Mouse (Mus musculus): ENCODE results near the gene Ccdc33. TPM values are rescaled to one million over a fixed set of nuclear protein-coding genes. Genes with fewer than 3 reads are reported as not detected.

The Ccdc33 gene
- total and polyA plus RNA-seq, 2 experiments from 2014 or later = 0.27 to 1.4 TPM

DNA sequence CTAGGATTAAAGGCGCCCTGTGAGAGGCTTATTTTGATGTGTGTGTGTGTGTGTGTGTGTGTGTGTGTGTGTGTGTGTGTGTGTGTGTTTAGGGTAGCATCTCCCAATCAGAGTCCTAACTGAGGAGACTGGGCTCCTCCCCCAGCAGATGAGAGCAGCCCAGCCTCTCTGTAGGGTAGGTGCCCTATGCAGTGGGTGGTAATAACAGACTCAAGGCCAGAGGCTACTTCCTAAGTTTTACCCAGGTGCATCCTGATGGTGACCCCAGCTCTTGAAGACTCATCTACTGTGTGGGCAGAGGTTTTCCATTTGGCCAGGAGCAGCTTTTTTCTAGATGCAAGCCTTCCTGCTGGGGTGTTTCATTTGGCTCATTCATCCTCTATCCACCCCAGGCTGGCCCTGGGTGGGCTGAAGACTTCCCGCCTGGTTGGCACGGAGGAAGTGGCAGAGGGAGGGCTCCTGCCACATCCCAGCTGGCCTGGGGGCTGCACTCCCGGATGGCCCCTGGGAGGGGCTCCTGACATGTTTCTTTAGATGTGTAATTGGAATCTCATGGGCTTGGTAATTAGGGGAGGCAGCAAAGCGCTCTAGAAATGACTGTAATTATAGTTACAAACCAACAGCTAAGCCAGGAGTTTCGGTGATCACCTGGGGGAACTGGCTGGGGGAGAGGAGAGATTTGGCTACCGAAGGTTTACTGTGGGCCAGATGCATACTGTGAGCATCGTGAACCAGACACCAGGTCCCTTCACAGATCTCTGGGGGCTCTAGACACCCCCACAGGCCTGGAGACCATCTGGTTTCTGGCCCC, 125.6 kb downstream of the Ccdc33 start:
- no peaks in the 10 kb centered on the region for H3K36me3 ChIP-seq (ENCODE audit: insufficient read depth, low read length)
- H3K9ac ChIP-seq (replicated peaks; ENCODE audit: low read length, poor library complexity, severe bottlenecking) = no peak overlapping the region
- H3K27me3 ChIP-seq (ENCODE audit: insufficient read depth, low read length) = no peaks in the 10 kb centered on the region
- ATAC-seq (ENCODE audit: low FRiP score) = no peak
- no peaks in the 10 kb centered on the region for H3K4me1 ChIP-seq (ENCODE audit: insufficient read depth, low read length)
- no peak overlapping the region for H3K4me3 ChIP-seq (ENCODE audit: low read depth, low read length)
- no peak overlapping the region for H3K27ac ChIP-seq (ENCODE audit: low read depth, low read length)
- TF ChIP-seq CTCF (IDR thresholded peaks at IDR 0.05) = no peak
- peak; percentile 48 for DNase-seq (ENCODE audit: low spot score)
- 48% methylated on average over 8 of the region's 8 CpGs for WGBS
- H3K9me3 ChIP-seq (ENCODE audit: low read length) = no peaks in the 10 kb centered on the region
- H3K4me2 ChIP-seq (ENCODE audit: low read depth, low read length, poor library complexity, severe bottlenecking) = no peak overlapping the region

DNA sequence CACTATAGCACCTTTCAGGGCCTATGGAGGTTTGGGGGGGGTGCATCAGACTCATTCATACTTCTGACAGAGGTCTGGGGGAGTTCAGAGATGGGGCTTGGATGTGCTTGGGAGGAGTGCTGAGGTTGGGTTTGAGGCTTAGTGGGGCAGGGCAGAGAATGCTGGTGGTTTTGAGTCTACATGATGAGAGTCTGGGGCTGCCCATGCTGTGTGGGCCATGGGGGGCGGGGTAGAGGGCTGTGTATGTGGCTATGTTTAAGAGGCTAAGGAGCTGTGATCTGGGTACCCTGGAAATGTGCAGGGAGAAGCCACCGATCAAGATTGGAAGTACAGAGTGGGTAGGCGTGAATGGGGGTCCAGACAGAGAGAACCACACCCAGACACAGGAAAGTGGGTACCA, 126.6 kb downstream of the Ccdc33 start:
- no peaks in the 10 kb centered on the region for H3K9me3 ChIP-seq (ENCODE audit: low read length)
- DNase-seq (ENCODE audit: low spot score) (no peak), ATAC-seq (ENCODE audit: low FRiP score) (no peak)
- WGBS = 92% methylated on average over 3 of the region's 3 CpGs
- no peak for TF ChIP-seq CTCF (IDR thresholded peaks at IDR 0.05)
- H3K27ac ChIP-seq (ENCODE audit: low read depth, low read length) = no peak overlapping the region
- no peak overlapping the region for H3K4me2 ChIP-seq (ENCODE audit: low read depth, low read length, poor library complexity, severe bottlenecking)
- H3K4me1 ChIP-seq (ENCODE audit: insufficient read depth, low read length) = no peaks in the 10 kb centered on the region
- no peaks in the 10 kb centered on the region for H3K36me3 ChIP-seq (ENCODE audit: insufficient read depth, low read length)
- no peak overlapping the region for H3K4me3 ChIP-seq (ENCODE audit: low read depth, low read length)
- H3K9ac ChIP-seq (replicated peaks; ENCODE audit: low read length, poor library complexity, severe bottlenecking) = no peak overlapping the region
- H3K27me3 ChIP-seq (ENCODE audit: insufficient read depth, low read length) = no peaks in the 10 kb centered on the region

- ATAC-seq (ENCODE audit: low FRiP score) (no peak), DNase-seq (ENCODE audit: low spot score) (no peak)
- Histone ChIP-seq H3K36me3 (ENCODE audit: insufficient read depth, low read length) (no peaks in the 10 kb centered on the region), H3K9ac (replicated peaks; ENCODE audit: low read length, poor library complexity, severe bottlenecking) (no peak overlapping the region), H3K4me2 (ENCODE audit: low read depth, low read length, poor library complexity, severe bottlenecking) (no peak overlapping the region), H3K9me3 (ENCODE audit: low read length) (no peaks in the 10 kb centered on the region), H3K4me3 (ENCODE audit: low read depth, low read length) (no peak overlapping the region), H3K27me3 (ENCODE audit: insufficient read depth, low read length) (no peaks in the 10 kb centered on the region), H3K27ac (ENCODE audit: low read depth, low read length) (no peak overlapping the region), H3K4me1 (ENCODE audit: insufficient read depth, low read length) (no peaks in the 10 kb centered on the region)
- 40% methylated on average over 10 of the region's 10 CpGs for WGBS
- peak; percentile 66 for TF ChIP-seq CTCF (IDR thresholded peaks at IDR 0.05)
Observed at GRCm38 (mm10) chr9:57990438-57991110, 128.0 kb downstream of the Ccdc33 start.

DNA sequence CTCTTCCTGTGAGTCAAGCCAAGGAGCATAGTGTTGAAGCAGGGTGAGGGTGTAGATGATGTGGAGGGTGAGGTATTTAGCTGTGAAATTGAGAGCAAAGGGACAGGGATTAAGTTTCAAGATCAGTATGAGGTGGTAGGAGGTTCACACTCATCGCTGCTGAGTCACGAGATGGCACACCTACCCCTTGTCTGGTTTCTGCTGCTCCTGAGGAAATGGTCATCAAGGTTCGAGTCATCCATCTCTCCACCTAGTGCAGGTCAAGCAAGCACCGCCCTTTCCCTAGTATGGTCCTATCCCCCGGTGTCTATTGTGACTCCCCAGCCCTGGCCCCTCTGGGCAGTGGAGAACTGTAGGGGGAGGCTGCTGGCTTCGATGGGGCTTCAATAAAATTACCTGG, 129.3 kb downstream of the Ccdc33 start:
- no peaks in the 10 kb centered on the region for H3K36me3 ChIP-seq (ENCODE audit: insufficient read depth, low read length)
- TF ChIP-seq CTCF (IDR thresholded peaks at IDR 0.05) = no peak
- H3K27ac ChIP-seq (ENCODE audit: low read depth, low read length) = no peak overlapping the region
- ATAC-seq (ENCODE audit: low FRiP score) (no peak), DNase-seq (ENCODE audit: low spot score) (no peak)
- H3K4me3 ChIP-seq (ENCODE audit: low read depth, low read length) = no peak overlapping the region
- no peaks in the 10 kb centered on the region for H3K9me3 ChIP-seq (ENCODE audit: low read length)
- WGBS = 91% methylated on average over 6 of the region's 6 CpGs
- H3K9ac ChIP-seq (replicated peaks; ENCODE audit: low read length, poor library complexity, severe bottlenecking) = no peak overlapping the region
- no peaks in the 10 kb centered on the region for H3K27me3 ChIP-seq (ENCODE audit: insufficient read depth, low read length)
- H3K4me1 ChIP-seq (ENCODE audit: insufficient read depth, low read length) = no peaks in the 10 kb centered on the region
- no peak overlapping the region for H3K4me2 ChIP-seq (ENCODE audit: low read depth, low read length, poor library complexity, severe bottlenecking)

GRCm38 (mm10) chr9:57988098-57988497, 130.5 kb downstream of the Ccdc33 start:
- no peak overlapping the region for H3K4me3 ChIP-seq (ENCODE audit: low read depth, low read length)
- no peak overlapping the region for H3K27ac ChIP-seq (ENCODE audit: low read depth, low read length)
- DNase-seq (ENCODE audit: low spot score) = no peak
- H3K36me3 ChIP-seq (ENCODE audit: insufficient read depth, low read length) = no peaks in the 10 kb centered on the region
- no peak overlapping the region for H3K9ac ChIP-seq (replicated peaks; ENCODE audit: low read length, poor library complexity, severe bottlenecking)
- 79% methylated on average over 2 of the region's 2 CpGs for WGBS
- no peaks in the 10 kb centered on the region for H3K4me1 ChIP-seq (ENCODE audit: insufficient read depth, low read length)
- no peaks in the 10 kb centered on the region for H3K27me3 ChIP-seq (ENCODE audit: insufficient read depth, low read length)
- TF ChIP-seq CTCF (IDR thresholded peaks at IDR 0.05) = no peak
- no peaks in the 10 kb centered on the region for H3K9me3 ChIP-seq (ENCODE audit: low read length)
- ATAC-seq (ENCODE audit: low FRiP score) = no peak
- H3K4me2 ChIP-seq (ENCODE audit: low read depth, low read length, poor library complexity, severe bottlenecking) = no peak overlapping the region

GRCm38 (mm10) chr9:57986293-57986692, 132.3 kb downstream of the Ccdc33 start:
- 85% methylated on average over 7 of the region's 7 CpGs for WGBS
- Histone ChIP-seq H3K36me3 (ENCODE audit: insufficient read depth, low read length) (no peaks in the 10 kb centered on the region), H3K9me3 (ENCODE audit: low read length) (no peaks in the 10 kb centered on the region), H3K4me1 (ENCODE audit: insufficient read depth, low read length) (no peaks in the 10 kb centered on the region), H3K27me3 (ENCODE audit: insufficient read depth, low read length) (no peaks in the 10 kb centered on the region), H3K4me2 (ENCODE audit: low read depth, low read length, poor library complexity, severe bottlenecking) (no peak overlapping the region), H3K9ac (replicated peaks; ENCODE audit: low read length, poor library complexity, severe bottlenecking) (no peak overlapping the region), H3K4me3 (ENCODE audit: low read depth, low read length) (no peak overlapping the region), H3K27ac (ENCODE audit: low read depth, low read length) (no peak overlapping the region)
- DNase-seq (ENCODE audit: low spot score) (no peak), ATAC-seq (ENCODE audit: low FRiP score) (no peak)
- no peak for TF ChIP-seq CTCF (IDR thresholded peaks at IDR 0.05)
